Mouse (Mus musculus) adrenal gland, postnatal 25 days (tissue): ENCODE results near the gene Foxn2. TPM values are rescaled to one million over a fixed set of nuclear protein-coding genes. Genes with fewer than 3 reads are reported as not detected.
"Not testable (repeated sequence)": the region's sequence is repeated elsewhere in the genome, so short reads cannot be mapped to it uniquely, and the experiment has no call there.

ENCODE experiments used
- DNase-seq: peaks from one replicate; pipeline ENCODE4 v3.0.0; 2021; ENCODE audit warnings: mixed read lengths
- long read RNA-seq: library from polyadenylated mRNA; stranded (forward); transcript quantifications from one replicate; pipeline ENCODE4 v2.0.0, GENCODE M21; 2021
- total RNA-seq: library from RNA; stranded (reverse); gene quantifications from 2 replicates; pipeline ENCODE4 v1.2.3, GENCODE M21; 2021

The Foxn2 gene
- 21.6 and 22.7 TPM in 2 replicates for total RNA-seq
- long read RNA-seq, full-length matches to known transcripts, result 2 of 10 reads
- long read RNA-seq, partial matches to known transcripts, result 0 of 10 reads
- long read RNA-seq, other reads (novel, unspliced or antisense), result 8 of 10 reads

DNA sequence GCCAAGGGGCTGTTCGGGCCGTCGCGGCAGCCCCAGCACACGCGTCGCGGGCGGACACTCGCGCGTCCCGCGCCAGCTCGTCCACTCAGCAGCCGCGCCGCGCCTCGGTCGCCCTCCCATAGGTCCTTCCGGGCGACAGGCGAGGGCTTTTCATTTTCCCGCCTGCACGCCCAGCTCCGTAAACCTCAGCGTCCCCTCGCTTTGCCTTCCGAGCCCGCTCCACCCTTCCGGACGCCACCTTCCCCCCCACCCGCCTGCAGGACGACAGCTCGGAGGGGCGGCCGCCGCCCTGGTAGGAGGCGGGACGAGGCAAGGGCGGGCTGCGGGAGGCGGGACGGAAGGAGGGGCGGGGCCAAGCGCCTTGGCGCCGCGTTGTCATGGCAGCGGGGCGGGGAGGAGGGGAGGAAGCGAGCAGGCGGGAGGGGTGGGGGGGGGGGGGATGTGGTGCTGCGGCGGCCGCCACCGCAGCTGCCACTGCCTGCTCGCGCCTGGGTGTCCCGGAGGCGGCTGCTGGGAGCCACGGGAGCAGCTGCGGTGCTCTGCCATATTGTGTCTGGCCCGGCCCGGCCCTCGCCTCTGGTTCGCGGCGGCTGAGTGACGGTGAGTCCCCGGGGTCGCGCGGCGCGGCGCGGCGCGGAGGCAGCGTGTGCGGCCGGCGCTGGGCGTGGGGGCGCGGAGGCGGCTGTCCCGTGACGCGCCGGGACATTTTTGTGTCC is at the start of gene Foxn2:
Gene Foxn2 (plus strand): TSS at position 427 of the 716 bp plus-strand sequence.
- peak; percentile 99 for DNase-seq

DNA sequence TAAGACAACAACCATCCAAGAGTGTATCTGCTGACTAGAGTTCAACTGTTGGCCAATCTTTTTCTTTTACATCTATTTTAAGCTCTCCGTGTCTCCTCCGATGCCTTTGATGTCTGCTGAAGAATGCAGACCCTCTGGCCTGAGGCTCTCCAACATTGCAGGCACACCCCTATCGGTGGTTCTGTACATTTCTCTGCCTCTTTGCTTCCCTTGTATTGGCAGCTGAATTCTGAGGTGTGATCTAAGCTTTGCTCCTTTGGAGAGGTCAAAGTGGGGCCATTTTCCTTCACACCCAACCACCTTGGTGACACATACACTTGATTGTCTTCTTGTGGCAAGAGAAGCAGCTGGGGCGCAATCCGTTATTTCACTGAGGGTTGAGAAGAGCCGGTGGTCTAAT is 43.0 kb upstream of the Foxn2 start:
- DNase-seq, result no peak

- DNase-seq, result no peak
These were observed 42.4 kb upstream of the Foxn2 start for GRCm38 (mm10) chr17:88398090-88398489.

- no peak for DNase-seq
These were observed 41.7 kb upstream of the Foxn2 start for GRCm38 (mm10) chr17:88398854-88399253.

DNA sequence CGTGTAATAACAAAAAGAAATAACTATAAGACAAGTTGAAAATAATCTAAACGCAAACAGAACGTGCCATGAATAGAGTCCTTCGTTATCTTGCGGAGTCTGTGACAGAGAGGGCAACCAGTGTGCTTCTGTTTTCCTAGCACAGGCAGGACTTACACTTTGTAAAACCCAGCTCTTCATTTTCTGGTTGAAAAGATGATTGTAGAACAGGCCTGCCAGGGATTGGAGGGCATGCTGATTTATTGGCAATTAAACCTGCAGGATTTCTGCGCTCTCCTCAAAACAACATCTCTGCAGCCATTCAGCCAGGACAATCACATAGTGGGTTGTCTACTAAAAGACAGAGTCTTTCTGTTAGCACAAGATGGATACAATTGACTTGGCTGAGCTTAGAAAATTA is 40.4 kb upstream of the Foxn2 start:
- no peak for DNase-seq

DNA sequence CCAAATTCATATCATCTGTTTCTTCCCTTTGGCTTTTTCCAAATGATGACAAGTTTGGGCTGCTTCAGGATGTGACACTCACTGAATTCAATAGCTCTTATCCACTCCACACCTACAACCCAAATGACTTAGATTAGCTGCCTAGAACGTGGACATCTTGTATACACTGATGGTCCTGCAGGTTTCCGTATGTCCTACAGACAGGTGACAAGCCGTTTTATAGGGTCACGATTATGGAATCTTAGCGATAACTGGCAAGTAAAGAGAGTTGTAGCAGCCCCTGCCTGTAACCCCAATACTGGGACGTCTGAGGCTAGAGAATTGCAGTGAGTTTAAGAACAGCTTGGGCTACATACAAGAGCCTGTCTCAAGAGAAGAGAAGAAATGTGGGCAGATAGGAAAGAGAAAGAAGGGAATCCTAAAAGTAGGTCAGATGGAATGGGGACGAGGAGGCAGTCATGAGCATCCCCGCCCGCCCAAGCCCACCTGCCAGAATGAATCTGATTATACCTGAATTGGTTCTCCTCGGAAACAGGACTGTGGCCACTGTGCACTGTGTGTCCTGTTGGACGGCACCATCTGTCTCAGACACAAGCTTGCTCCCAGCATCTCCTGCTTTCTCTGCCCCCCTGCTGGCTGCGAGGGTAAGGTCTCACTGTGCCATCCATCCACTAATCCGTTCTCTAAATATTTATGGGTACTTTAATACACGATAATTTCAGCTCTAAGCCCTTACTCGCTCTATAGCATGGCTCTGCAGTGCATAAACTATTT is 39.6 kb upstream of the Foxn2 start:
- DNase-seq, result no peak

DNA sequence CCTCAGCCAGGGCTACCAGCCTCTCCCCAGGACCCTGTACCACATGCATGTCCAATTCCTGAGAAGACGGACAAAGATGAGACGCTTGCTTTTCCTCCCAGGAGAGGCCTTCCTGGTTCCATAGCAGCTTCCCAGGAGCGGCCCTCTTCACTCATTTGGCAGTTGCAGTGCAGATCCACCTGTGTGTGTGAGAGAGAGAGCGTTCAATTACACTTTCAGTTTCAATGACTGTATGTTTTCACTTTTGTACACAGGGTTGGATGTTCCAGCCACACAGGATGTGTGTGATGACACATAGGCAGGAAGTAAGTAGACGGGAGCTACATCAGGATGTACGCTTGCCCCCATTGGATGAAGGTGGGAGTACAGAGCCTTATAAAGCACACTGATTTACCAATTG is 37.2 kb upstream of the Foxn2 start:
- DNase-seq, result no peak

- DNase-seq, result no peak
These were observed 36.0 kb upstream of the Foxn2 start for GRCm38 (mm10) chr17:88404471-88404870.

GRCm38 (mm10) chr17:88405076-88405475 is 35.4 kb upstream of the Foxn2 start:
- no peak for DNase-seq

- DNase-seq, result no peak
These were observed 30.8 kb upstream of the Foxn2 start for GRCm38 (mm10) chr17:88409706-88410105.

DNA sequence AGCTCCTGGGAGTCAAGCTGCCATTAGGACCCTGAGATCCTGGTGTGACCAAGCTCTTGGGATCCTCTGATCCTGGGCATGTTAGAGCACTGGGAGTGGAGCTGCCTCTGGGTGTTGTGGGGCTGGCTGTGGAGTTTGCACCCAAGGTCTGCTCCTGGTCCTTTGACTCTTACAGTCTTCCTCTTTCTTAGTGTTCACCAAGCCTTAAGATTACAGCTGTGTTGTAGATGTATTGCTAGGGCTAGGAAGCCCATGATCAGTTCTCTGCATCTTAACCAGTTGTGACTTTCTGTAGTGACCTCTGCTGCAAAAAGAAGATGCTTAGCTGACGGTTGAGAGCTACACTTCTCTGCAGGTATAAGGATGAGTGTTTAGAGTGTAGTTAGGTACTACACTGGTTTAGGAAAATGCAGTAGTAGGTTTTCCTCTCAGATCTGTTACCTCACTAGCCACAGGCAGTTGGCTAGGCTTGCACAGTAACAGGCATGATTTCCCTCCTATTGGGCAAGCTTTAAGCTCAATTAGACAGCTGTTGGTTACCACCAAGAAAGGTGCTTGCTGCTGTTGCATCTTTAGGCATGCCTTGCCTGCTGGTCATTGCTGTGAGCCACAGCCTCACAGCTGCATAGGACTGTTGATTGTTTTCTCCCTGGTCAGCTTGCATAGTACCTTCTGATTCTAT is 27.2 kb upstream of the Foxn2 start:
- no peak for DNase-seq

DNA sequence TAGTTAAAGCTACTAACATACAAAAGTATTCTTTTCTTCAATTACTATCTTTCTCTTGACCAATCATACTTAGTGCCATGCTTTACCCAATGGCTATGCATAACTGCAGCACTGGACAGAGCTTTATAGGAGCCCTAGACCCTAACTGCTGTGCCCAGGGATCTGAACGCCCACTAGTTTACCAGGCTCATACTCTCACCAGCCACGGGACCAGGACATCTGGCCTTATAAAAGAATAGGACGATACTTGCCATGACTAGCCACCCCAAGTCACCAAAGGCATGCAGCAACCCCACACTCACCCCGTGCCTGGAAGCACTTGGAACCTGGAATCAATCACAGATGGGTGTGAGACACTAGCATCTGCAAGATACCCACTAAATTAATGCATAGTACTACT is 20.1 kb upstream of the Foxn2 start:
- no peak for DNase-seq

GRCm38 (mm10) chr17:88421246-88421645 is 19.3 kb upstream of the Foxn2 start:
- no peak for DNase-seq

DNA sequence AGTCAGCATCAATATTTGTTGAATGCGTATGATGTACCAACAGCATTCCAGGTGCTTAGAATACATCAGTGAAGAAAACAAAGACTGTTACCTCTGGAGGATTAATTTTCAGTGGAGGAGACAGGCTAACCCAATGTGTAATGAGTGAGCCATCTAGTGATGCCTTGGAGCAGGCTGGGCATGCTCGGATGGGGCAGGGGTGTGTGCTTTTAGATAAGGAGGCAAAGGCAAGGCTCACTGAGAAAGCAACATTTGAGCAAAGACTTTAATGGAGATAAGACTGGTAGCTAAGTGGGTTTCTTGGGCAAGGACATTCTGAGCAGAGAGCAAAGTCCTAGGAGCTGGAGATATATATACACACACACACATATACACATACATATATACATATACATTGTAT is 9.8 kb upstream of the Foxn2 start:
- no peak for DNase-seq

DNA sequence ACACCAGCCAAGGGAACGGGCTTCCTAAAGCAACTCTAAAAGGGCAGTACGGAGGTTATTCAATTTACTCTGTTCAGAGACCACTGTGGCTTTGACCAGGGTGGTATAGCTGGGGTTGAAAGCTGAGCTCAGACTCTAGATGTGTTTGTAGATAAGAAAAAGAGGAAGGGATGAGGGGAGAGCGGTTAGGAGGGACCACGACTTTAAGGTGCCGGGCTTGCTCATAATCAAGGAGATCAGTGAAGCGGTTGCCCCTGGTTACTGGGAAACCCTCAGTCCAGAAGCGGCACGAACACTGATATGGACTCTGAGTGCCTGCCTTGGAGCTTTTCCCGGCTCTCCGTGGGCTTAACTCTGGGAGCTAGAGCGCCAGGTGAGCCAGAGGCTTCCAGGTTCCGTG is 9.0 kb upstream of the Foxn2 start:
- DNase-seq, result no peak

GRCm38 (mm10) chr17:88431987-88432386 is 8.5 kb upstream of the Foxn2 start:
- DNase-seq, result no peak

DNA sequence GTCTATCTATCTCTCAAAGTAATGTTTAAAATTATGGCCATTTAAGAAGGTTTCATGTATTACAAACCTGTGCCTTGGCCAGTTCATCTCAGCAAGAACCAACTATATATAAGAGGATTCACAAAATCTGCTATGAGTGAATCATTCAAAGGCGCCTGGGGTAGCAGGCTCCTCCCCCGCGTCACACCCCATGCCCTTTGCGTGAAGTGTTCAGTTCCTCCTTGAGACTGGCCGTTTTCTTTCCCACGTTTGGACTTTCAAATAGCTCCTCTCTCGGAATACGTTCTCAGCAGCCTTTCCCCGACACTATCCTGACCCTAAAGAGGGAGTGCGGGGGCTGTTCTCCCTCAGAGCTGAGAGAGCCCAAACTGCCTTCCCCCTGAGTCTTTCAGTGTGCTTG is 5.2 kb upstream of the Foxn2 start:
- DNase-seq, result no peak

DNA sequence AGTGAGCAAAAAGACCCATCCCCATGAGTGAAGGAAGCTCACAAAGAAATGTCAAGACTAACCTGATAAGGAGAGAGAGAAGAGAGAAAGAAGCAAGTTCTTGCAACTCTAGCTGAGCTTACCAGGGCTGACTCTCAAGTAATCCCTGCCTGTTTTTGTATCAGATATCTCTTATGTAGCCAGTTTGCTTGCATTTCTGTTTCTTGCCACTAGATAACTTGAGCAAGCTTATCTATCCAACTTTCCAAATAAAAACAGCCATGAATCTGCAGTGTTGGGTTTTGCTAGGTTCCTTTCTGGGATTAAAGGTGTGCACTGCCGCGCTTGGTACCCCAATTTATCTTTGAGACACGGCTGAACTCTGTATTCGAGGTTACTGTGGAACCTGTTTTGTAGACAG is 4.2 kb upstream of the Foxn2 start:
- DNase-seq, result no peak

GRCm38 (mm10) chr17:88436749-88437148 is 3.8 kb upstream of the Foxn2 start:
- DNase-seq, result not testable (repeated sequence)

GRCm38 (mm10) chr17:88437391-88437790 is 3.1 kb upstream of the Foxn2 start:
- DNase-seq, result no peak

- peak; percentile 39 for DNase-seq
These were observed 918 bp upstream of the Foxn2 start for GRCm38 (mm10) chr17:88439536-88440050.

- no peak for DNase-seq
These were observed 505 bp downstream of the Foxn2 start for GRCm38 (mm10) chr17:88441001-88441431.
